Mouse (Mus musculus) CD4-positive naive resting alpha-beta T cell, adult 57 days (primary cell): ENCODE measurements around the gene 4632433K11Rik. TPM values are rescaled to one million over a fixed set of nuclear protein-coding genes. Genes with fewer than 3 reads are reported as not detected.

Experiments
- total RNA-seq: library from RNA; stranded (reverse); gene quantifications from one replicate; pipeline ENCODE4 v1.2.4, GENCODE M21; 2023

The 4632433K11Rik gene
- not detected for total RNA-seq

GRCm38 (mm10) chr7:5033818-5034217 lies at the start of gene 4632433K11Rik:
TSS of gene 4632433K11Rik (plus strand) at chr7:5034118.

GRCm38 (mm10) chr7:4996003-4996895 lies 37.7 kb upstream of the 4632433K11Rik start, which contains the start of gene Zfp579:
TSS of gene Zfp579 (minus strand) at chr7:4996158.

GRCm38 (mm10) chr7:5014251-5015117 lies 19.4 kb upstream of the 4632433K11Rik start, which contains the start of the genes Zfp524 and Fiz1:
TSS of gene Zfp524 (plus strand) at chr7:5014415.
TSS of gene Fiz1 (minus strand) at chr7:5014697.

GRCm38 (mm10) chr7:5015118-5016001 lies 18.6 kb upstream of the 4632433K11Rik start, which contains the start of gene Gm44973:
TSS of gene Gm44973 (plus strand) at chr7:5015496.

GRCm38 (mm10) chr7:5020000-5020681 lies 13.8 kb upstream of the 4632433K11Rik start, which contains the start of the genes Zfp865 and Ccdc106:
TSS of gene Zfp865 (plus strand) at chr7:5020376.
TSS of gene Ccdc106 (plus strand) at chr7:5020553.

GRCm38 (mm10) chr7:5038109-5038732 lies 4.3 kb downstream of the 4632433K11Rik start, which contains the start of gene Zfp784:
TSS of gene Zfp784 (minus strand) at chr7:5038446.

GRCm38 (mm10) chr7:5051193-5052192 lies 17.6 kb downstream of the 4632433K11Rik start, which contains the start of gene Zfp580:
TSS of gene Zfp580 (plus strand) at chr7:5051538.

GRCm38 (mm10) chr7:5061774-5062359 lies 27.9 kb downstream of the 4632433K11Rik start, which contains the start of gene U2af2:
TSS of gene U2af2 (plus strand) at chr7:5062143.

GRCm38 (mm10) chr7:5080010-5080751 lies 46.3 kb downstream of the 4632433K11Rik start, which contains the start of gene Epn1:
TSS of gene Epn1 (plus strand) at chr7:5080235.

Other genes starting within 250 kb of the 4632433K11Rik start
- 2.7 TPM for gene Tmem238, start 244.5 kb upstream of the 4632433K11Rik start, total RNA-seq
- gene Rpl28, start 241.2 kb upstream of the 4632433K11Rik start, total RNA-seq = 2,201 TPM
- gene Ube2s, start 221.5 kb upstream of the 4632433K11Rik start, total RNA-seq = 163 TPM
- gene Shisa7, start 189.4 kb upstream of the 4632433K11Rik start, total RNA-seq = 2.3 TPM
- gene Isoc2b, start 163.9 kb upstream of the 4632433K11Rik start, total RNA-seq = 9.7 TPM
- gene Isoc2a, start 157.0 kb upstream of the 4632433K11Rik start, total RNA-seq = 13.4 TPM
- gene Gm36210, start 127.6 kb upstream of the 4632433K11Rik start, total RNA-seq = not detected
- gene Zfp628, start 118.9 kb upstream of the 4632433K11Rik start, total RNA-seq = 35.2 TPM
- 13.9 TPM for gene Nat14, start 112.1 kb upstream of the 4632433K11Rik start, total RNA-seq
- 0.47 TPM for gene Ssc5d, start 108.3 kb upstream of the 4632433K11Rik start, total RNA-seq
- gene Sbk2, start 69.7 kb upstream of the 4632433K11Rik start, total RNA-seq = not detected
- not detected for gene Sbk3, start 63.0 kb upstream of the 4632433K11Rik start, total RNA-seq
- gene Zfp579, start 38.0 kb upstream of the 4632433K11Rik start, total RNA-seq = 34.3 TPM
- 14.7 TPM for gene Zfp524, start 19.7 kb upstream of the 4632433K11Rik start, total RNA-seq
- gene Fiz1, start 19.4 kb upstream of the 4632433K11Rik start, total RNA-seq = 47.3 TPM
- gene Gm44973, start 18.6 kb upstream of the 4632433K11Rik start, total RNA-seq = not detected
- 57.5 TPM for gene Zfp865, start 13.7 kb upstream of the 4632433K11Rik start, total RNA-seq
- 0.44 TPM for gene Ccdc106, start 13.6 kb upstream of the 4632433K11Rik start, total RNA-seq
- 7.4 TPM for gene Zfp784, start 4.3 kb downstream of the 4632433K11Rik start, total RNA-seq
- 2.9 TPM for gene Zfp580, start 17.4 kb downstream of the 4632433K11Rik start, total RNA-seq
- 436 TPM for gene U2af2, start 28.0 kb downstream of the 4632433K11Rik start, total RNA-seq
- 110 TPM for gene Epn1, start 46.1 kb downstream of the 4632433K11Rik start, total RNA-seq
- gene Rfpl4, start 82.8 kb downstream of the 4632433K11Rik start, total RNA-seq = not detected
- not detected for gene Rasl2-9, start 91.8 kb downstream of the 4632433K11Rik start, total RNA-seq
- gene Vmn1r55, start 115.6 kb downstream of the 4632433K11Rik start, total RNA-seq = not detected
- not detected for gene Vmn1r56, start 162.6 kb downstream of the 4632433K11Rik start, total RNA-seq
- not detected for gene Vmn1r57, start 184.4 kb downstream of the 4632433K11Rik start, total RNA-seq